Mouse (Mus musculus): Measurements from ENCODE around the gene Tbata. TPM values are rescaled to one million over a fixed set of nuclear protein-coding genes. Genes with fewer than 3 reads are reported as not detected.

The Tbata gene
- polyA plus RNA-seq, 1 experiment from 2014 or later: 1.3 TPM

- peak within 1 kb of the TSS; percentile 86 for H3K4me3 ChIP-seq
- no peaks in the 10 kb centered on the region for H3K27me3 ChIP-seq
- H3K9ac ChIP-seq (replicated peaks): peak within 1 kb of the TSS; percentile 83
- peaks cover 16% of the 10 kb centered on the region for H3K4me1 ChIP-seq
- no peaks in the 10 kb centered on the region for H3K9me3 ChIP-seq
- 0 out of 2 replicates have a peak, but pooled peaks cover 2% of the 10 kb centered on the region for H3K36me3 ChIP-seq
- peak; percentile 91 for ATAC-seq (replicated peaks)
- peak within 1 kb of the TSS; percentile 77 for H3K4me2 ChIP-seq (replicated peaks)
- WGBS: under 1% methylated on average over 77 of the region's 82 CpGs
- H3K27ac ChIP-seq (replicated peaks): peak within 1 kb of the TSS; percentile 97
Observed at GRCm38 (mm10) chr10:61147157-61148040, 24.4 kb upstream of the Tbata start, which contains the start of gene Sgpl1. Gene Sgpl1 (minus strand): TSS chr10:61147703.

GRCm38 (mm10) chr10:61149476-61149875 is 22.3 kb upstream of the Tbata start:
- H3K4me1 ChIP-seq: peaks cover 8% of the 10 kb centered on the region
- no peaks in the 10 kb centered on the region for H3K9me3 ChIP-seq
- ATAC-seq (replicated peaks): no peak
- H3K9ac ChIP-seq (replicated peaks): no peak overlapping the region
- H3K4me3 ChIP-seq: no peak overlapping the region
- no peak overlapping the region for H3K4me2 ChIP-seq (replicated peaks)
- no peak overlapping the region for H3K27ac ChIP-seq (replicated peaks)
- 83% methylated on average over 3 of the region's 3 CpGs for WGBS
- H3K36me3 ChIP-seq: no peaks in the 10 kb centered on the region
- no peaks in the 10 kb centered on the region for H3K27me3 ChIP-seq

GRCm38 (mm10) chr10:61150616-61151015 is 21.1 kb upstream of the Tbata start:
- 40% methylated on average over 6 of the region's 6 CpGs for WGBS
- Histone ChIP-seq H3K4me2 (replicated peaks) (no peak overlapping the region), H3K9ac (replicated peaks) (no peak overlapping the region), H3K4me1 (peaks cover 2% of the 10 kb centered on the region), H3K36me3 (no peaks in the 10 kb centered on the region), H3K4me3 (no peak overlapping the region), H3K9me3 (no peaks in the 10 kb centered on the region), H3K27ac (replicated peaks) (no peak overlapping the region), H3K27me3 (no peaks in the 10 kb centered on the region)
- no peak for ATAC-seq (replicated peaks)

GRCm38 (mm10) chr10:61152131-61152530 is 19.6 kb upstream of the Tbata start:
- no peak for ATAC-seq (replicated peaks)
- Histone ChIP-seq H3K4me3 (no peak overlapping the region), H3K4me2 (replicated peaks) (no peak overlapping the region), H3K9ac (replicated peaks) (no peak overlapping the region), H3K27me3 (no peaks in the 10 kb centered on the region), H3K9me3 (no peaks in the 10 kb centered on the region), H3K4me1 (no peaks in the 10 kb centered on the region), H3K36me3 (no peaks in the 10 kb centered on the region), H3K27ac (replicated peaks) (no peak overlapping the region)

GRCm38 (mm10) chr10:61155611-61156010 is 16.1 kb upstream of the Tbata start:
- Histone ChIP-seq H3K4me1 (no peaks in the 10 kb centered on the region), H3K36me3 (no peaks in the 10 kb centered on the region), H3K9me3 (no peaks in the 10 kb centered on the region), H3K4me2 (replicated peaks) (no peak overlapping the region), H3K27me3 (no peaks in the 10 kb centered on the region), H3K27ac (replicated peaks) (no peak overlapping the region), H3K9ac (replicated peaks) (no peak overlapping the region), H3K4me3 (no peak overlapping the region)
- WGBS: 91% methylated on average over 3 of the region's 3 CpGs
- ATAC-seq (replicated peaks): no peak

GRCm38 (mm10) chr10:61156453-61156852 is 15.3 kb upstream of the Tbata start:
- ATAC-seq (replicated peaks): no peak
- no peaks in the 10 kb centered on the region for H3K36me3 ChIP-seq
- H3K27me3 ChIP-seq: no peaks in the 10 kb centered on the region
- no peaks in the 10 kb centered on the region for H3K4me1 ChIP-seq
- no peak overlapping the region for H3K9ac ChIP-seq (replicated peaks)
- WGBS: 97% methylated on average over 2 of the region's 2 CpGs
- no peak overlapping the region for H3K4me2 ChIP-seq (replicated peaks)
- H3K9me3 ChIP-seq: no peaks in the 10 kb centered on the region
- no peak overlapping the region for H3K4me3 ChIP-seq
- H3K27ac ChIP-seq (replicated peaks): no peak overlapping the region

- 87% methylated on average over 3 of the region's 3 CpGs for WGBS
- no peaks in the 10 kb centered on the region for H3K9me3 ChIP-seq
- H3K36me3 ChIP-seq: no peaks in the 10 kb centered on the region
- H3K27me3 ChIP-seq: no peaks in the 10 kb centered on the region
- no peak for ATAC-seq (replicated peaks)
- no peak overlapping the region for H3K27ac ChIP-seq (replicated peaks)
- no peak overlapping the region for H3K9ac ChIP-seq (replicated peaks)
- H3K4me1 ChIP-seq: no peaks in the 10 kb centered on the region
- H3K4me2 ChIP-seq (replicated peaks): no peak overlapping the region
- no peak overlapping the region for H3K4me3 ChIP-seq
Observed at GRCm38 (mm10) chr10:61158594-61158993, 13.2 kb upstream of the Tbata start.

GRCm38 (mm10) chr10:61160089-61160488 is 11.7 kb upstream of the Tbata start:
- WGBS: 84% methylated on average over 7 of the region's 7 CpGs
- no peak for ATAC-seq (replicated peaks)
- Histone ChIP-seq H3K9me3 (no peaks in the 10 kb centered on the region), H3K4me3 (no peak overlapping the region), H3K36me3 (no peaks in the 10 kb centered on the region), H3K27ac (replicated peaks) (no peak overlapping the region), H3K9ac (replicated peaks) (no peak overlapping the region), H3K4me1 (no peaks in the 10 kb centered on the region), H3K4me2 (replicated peaks) (no peak overlapping the region), H3K27me3 (no peaks in the 10 kb centered on the region)

- Histone ChIP-seq H3K9me3 (no peaks in the 10 kb centered on the region), H3K9ac (replicated peaks) (no peak overlapping the region), H3K27me3 (no peaks in the 10 kb centered on the region), H3K27ac (replicated peaks) (no peak overlapping the region), H3K36me3 (no peaks in the 10 kb centered on the region), H3K4me2 (replicated peaks) (no peak overlapping the region), H3K4me3 (no peak overlapping the region), H3K4me1 (no peaks in the 10 kb centered on the region)
- ATAC-seq (replicated peaks): no peak
- WGBS: 76% methylated on average over 4 of the region's 4 CpGs
Observed at GRCm38 (mm10) chr10:61160671-61161070, 11.1 kb upstream of the Tbata start.

- H3K36me3 ChIP-seq: no peaks in the 10 kb centered on the region
- no peak for ATAC-seq (replicated peaks)
- H3K4me1 ChIP-seq: no peaks in the 10 kb centered on the region
- H3K27ac ChIP-seq (replicated peaks): no peak overlapping the region
- 79% methylated on average over 3 of the region's 3 CpGs for WGBS
- no peaks in the 10 kb centered on the region for H3K27me3 ChIP-seq
- H3K9me3 ChIP-seq: no peaks in the 10 kb centered on the region
- no peak overlapping the region for H3K4me3 ChIP-seq
- H3K9ac ChIP-seq (replicated peaks): no peak overlapping the region
- no peak overlapping the region for H3K4me2 ChIP-seq (replicated peaks)
Observed at GRCm38 (mm10) chr10:61162366-61162765, 9.4 kb upstream of the Tbata start.

- no peaks in the 10 kb centered on the region for H3K9me3 ChIP-seq
- H3K27ac ChIP-seq (replicated peaks): no peak overlapping the region
- ATAC-seq (replicated peaks): no peak
Observed at GRCm38 (mm10) chr10:61167333-61168096, 4.2 kb upstream of the Tbata start.

GRCm38 (mm10) chr10:61168393-61168792 is 3.4 kb upstream of the Tbata start:
- 55% methylated on average over 2 of the region's 2 CpGs for WGBS
- no peak overlapping the region for H3K9ac ChIP-seq (replicated peaks)

More at GRCm38 (mm10) chr10:61167333-61168096, 4.2 kb upstream of the Tbata start:
- no peaks in the 10 kb centered on the region for H3K4me1 ChIP-seq
- 73% methylated on average over 9 of the region's 9 CpGs for WGBS
- H3K4me3 ChIP-seq: no peak overlapping the region
- no peaks in the 10 kb centered on the region for H3K27me3 ChIP-seq
- no peak overlapping the region for H3K4me2 ChIP-seq (replicated peaks)
- no peak overlapping the region for H3K9ac ChIP-seq (replicated peaks)
- H3K36me3 ChIP-seq: no peaks in the 10 kb centered on the region

More at GRCm38 (mm10) chr10:61168393-61168792, 3.4 kb upstream of the Tbata start:
- Histone ChIP-seq H3K4me3 (no peak overlapping the region), H3K9me3 (no peaks in the 10 kb centered on the region), H3K27ac (replicated peaks) (no peak overlapping the region), H3K27me3 (no peaks in the 10 kb centered on the region), H3K4me1 (no peaks in the 10 kb centered on the region), H3K4me2 (replicated peaks) (no peak overlapping the region), H3K36me3 (no peaks in the 10 kb centered on the region)
- no peak for ATAC-seq (replicated peaks)

All from forebrain, embryonic 15.5 days (tissue).